Mouse (Mus musculus): ENCODE data around the gene H1foo. TPM values are rescaled to one million over a fixed set of nuclear protein-coding genes. Genes with fewer than 3 reads are reported as not detected.

H1foo gene
- polyA plus RNA-seq, 1 experiment: not detected

Other genes with a start within 250 kb of the H1foo start
- 34.8 and 49.5 TPM in 2 replicates for gene Tmem40, start 182.5 kb upstream of the H1foo start, polyA plus RNA-seq (2012; rRNA removed)
- 6.5 and 7.0 TPM in 2 replicates for gene Cand2, start 170.4 kb upstream of the H1foo start, polyA plus RNA-seq (2012; rRNA removed)
- gene Rpl32, start 136.2 kb upstream of the H1foo start, polyA plus RNA-seq (2012; rRNA removed): 2,458 and 3,073 TPM in 2 replicates
- 0.56 and 0.74 TPM in 2 replicates for gene Efcab12, start 106.5 kb upstream of the H1foo start, polyA plus RNA-seq (2012; rRNA removed)
- 4.4 and 5.0 TPM in 2 replicates for gene Mbd4, start 91.6 kb upstream of the H1foo start, polyA plus RNA-seq (2012; rRNA removed)
- gene Ift122, start 91.5 kb upstream of the H1foo start, polyA plus RNA-seq (2012; rRNA removed): 12.8 and 13.7 TPM in 2 replicates
- 0.44 and 0.66 TPM in 2 replicates for gene Rho, start 13.2 kb upstream of the H1foo start, polyA plus RNA-seq (2012; rRNA removed)
- gene Plxnd1, start 50.1 kb downstream of the H1foo start, polyA plus RNA-seq (2012; rRNA removed): 35.8 and 45.2 TPM in 2 replicates
- 14.4 and 15.5 TPM in 2 replicates for gene Tmcc1, start 248.5 kb downstream of the H1foo start, polyA plus RNA-seq (2012; rRNA removed)

Data from urinary bladder, adult 2 months (tissue).